Mouse (Mus musculus) testis, postnatal 14 days (tissue): ENCODE results near the gene Plau.

Source experiments
- DNase-seq: peaks from one replicate; pipeline ENCODE4 v3.0.0; 2021; ENCODE audit warnings: low spot score

Gene Plau

DNA sequence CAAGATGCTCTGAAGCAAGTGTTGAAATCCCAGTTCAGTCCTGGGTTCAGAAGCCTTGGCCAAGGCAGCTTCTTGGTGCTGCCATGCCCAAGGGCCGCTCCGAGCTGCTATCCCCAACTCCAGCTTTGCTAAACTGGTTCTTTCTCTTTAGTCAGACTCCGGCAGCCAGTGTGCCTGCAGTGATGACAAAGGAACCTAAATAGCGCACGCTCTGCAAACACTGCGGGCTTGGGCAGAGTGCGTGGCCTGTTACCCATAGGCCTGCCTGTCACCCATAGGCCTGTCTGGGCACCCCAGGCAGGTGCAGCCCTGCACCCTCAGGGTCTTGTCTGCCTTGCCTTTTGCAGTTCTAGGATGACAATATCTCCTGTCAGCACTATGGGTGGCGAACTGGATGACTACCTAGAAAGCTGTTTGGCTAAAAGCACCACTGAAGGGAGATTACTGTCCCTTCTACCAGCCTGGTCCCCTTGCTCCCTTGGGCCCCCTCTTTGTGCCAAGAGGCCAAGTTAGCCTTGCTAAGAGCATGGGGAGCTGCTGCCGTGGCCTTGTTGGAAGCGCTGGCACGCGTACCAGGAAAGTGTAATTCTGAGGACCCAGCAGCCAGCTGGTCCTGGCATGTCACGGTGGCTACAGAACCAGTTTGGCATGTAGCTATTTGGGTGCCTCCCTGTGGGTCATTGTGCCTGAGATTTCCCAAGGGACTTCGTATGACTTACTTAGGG lies 30.2 kb upstream of the Plau start:
- DNase-seq, result no peak

DNA sequence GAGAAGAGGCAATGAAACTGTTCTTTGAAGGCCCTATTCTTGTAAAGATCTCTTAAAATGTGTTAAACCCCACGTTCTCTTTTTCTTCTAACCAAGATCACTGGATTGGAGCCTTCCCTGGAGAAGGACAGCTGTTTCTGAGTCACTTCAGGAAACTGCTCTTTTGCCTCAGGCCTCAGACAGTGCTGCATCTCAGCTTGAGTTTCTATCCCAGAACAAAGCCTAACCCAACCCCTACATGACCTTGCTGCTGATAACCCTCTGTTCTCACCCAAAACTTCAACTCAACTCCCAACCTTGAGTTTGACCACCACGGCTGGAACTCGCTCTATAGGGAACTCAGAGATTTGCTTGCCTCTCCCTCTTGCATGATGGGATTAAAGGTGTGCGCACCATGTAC lies 27.1 kb upstream of the Plau start:
- DNase-seq, result no peak

DNA sequence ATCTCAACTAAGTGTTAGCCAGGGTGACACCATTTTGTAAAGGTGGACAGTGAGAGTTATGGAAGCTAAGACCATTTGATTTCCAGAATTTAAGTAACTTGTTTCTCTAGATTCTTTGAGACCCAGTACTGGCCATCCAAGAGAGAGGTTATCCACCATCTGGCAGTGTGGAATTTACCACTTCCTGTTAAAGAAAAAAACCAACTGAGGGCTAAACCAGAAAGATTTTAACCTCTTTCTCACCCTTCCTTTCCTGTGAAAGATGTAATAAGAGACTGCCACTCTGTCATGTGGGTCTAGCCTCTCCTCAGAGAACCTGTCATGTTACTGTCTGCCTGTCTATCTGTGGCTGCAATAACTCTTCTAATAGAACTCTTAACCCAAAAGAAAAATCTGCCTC lies 26.6 kb upstream of the Plau start:
- no peak for DNase-seq

GRCm38 (mm10) chr14:20811236-20811635 lies 25.2 kb upstream of the Plau start:
- DNase-seq, result no peak

DNA sequence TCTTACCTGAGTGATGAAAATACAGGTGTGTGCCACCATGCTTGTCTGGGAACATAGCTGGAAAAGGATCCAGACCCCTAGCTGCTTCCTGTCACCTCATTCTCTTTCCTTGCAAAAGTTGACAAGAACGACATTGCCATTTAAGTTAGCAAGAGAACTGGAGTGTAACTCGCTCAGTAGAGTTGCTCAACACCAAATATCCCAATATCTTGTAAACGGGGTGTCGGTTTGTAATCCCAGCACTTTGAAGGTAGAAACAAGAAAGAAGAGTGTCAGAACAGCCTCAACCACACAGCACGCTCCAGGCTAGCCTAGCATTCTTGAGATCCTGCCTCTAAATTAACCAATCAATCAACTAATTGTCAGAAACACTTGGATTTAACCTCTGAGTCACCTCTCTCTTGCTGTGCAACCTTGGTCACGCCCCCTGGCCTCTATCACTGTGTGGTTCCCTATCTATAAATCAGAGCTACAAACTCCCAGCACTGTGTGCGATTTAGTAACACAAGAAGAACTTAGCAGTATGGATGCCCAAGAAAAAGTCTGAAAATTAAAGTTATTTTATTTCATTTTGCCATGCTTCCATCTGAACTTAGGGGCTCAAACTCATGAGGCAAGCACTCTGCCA lies 24.6 kb upstream of the Plau start:
- DNase-seq, result no peak

- DNase-seq, result no peak
Observed at GRCm38 (mm10) chr14:20815448-20815847, 21.0 kb upstream of the Plau start.

DNA sequence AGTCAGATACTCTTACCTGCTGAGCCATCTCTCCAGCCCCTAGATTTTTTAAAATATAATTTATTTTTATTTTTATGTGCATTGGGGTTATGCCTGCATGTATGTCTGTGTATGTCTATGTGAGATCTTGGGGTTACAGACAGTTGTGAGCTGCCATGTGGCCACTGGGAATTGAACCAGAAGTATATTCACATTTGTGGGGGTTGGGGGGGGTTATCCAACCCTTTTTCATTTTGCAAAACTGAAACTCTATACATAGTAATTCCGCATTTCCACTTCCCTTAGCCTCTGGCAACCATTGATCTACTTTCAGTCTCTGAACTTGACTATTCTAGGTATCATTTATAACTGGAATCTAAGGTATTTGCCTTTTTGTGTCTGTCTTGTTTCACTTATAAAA lies 11.9 kb upstream of the Plau start:
- no peak for DNase-seq

- DNase-seq, result no peak
Observed at GRCm38 (mm10) chr14:20825516-20825915, 10.9 kb upstream of the Plau start.

- no peak for DNase-seq
Observed at GRCm38 (mm10) chr14:20827061-20827460, 9.4 kb upstream of the Plau start.

DNA sequence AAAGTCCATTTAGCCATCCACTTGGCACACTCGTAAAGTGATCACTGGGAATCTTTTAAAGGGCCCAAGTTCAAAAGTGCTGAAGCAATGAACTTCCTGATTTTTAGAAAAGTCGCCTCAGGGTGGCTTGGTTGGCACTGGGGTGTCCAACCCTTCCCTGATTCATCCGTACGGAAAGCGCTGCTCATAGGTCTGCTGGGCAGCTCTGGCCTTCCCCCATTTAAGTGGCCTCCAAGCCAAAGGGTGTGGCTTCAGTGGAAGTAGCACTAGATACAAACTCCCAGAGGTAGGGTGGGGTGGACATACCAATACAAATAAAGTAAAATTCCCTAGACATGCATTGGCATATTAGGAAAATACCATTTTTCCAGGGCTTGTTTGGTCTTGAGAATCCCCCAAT lies 9.0 kb upstream of the Plau start:
- no peak for DNase-seq

GRCm38 (mm10) chr14:20828524-20828923 lies 7.9 kb upstream of the Plau start:
- no peak for DNase-seq

DNA sequence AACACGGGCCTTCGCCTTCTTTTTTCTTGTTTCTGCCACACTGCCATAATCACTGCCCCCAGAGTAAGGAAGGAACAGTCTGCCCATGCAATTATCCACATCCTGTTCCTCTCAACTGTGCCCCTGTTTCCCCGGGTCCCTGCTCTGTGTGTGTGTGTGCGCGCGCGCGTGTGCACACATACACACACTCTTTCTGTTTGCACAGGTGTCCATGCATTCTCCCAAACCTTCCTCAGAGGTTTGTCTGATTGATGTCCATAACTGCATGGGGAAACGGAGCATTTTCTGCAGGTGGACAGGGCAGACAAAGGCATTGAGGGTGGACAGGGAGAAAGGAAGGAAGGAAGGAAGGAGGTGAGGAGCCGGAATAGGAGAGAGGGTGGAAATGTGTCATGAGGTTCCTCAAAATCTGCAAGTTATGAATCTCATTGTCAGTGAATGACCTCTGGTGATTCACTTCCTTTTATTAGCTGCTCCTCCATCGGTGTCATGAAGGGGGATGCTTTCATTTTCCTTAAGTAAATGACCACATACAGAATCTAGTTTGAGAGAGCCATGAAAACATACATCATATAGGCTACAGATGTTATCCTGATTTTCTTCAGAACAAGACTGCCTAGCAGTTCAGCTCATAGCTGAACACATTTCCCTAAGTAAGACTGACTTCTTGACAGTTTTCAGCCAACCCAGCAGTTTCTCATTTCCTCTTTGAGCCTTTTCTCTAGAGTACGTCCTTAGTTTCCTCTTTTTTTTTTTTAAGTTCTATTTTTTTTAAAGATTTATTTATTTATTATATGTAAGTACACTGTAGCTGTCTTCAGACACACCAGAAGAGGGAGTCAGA lies 6.7 kb upstream of the Plau start:
- no peak for DNase-seq

GRCm38 (mm10) chr14:20831141-20831910 lies 5.1 kb upstream of the Plau start:
- no peak for DNase-seq

DNA sequence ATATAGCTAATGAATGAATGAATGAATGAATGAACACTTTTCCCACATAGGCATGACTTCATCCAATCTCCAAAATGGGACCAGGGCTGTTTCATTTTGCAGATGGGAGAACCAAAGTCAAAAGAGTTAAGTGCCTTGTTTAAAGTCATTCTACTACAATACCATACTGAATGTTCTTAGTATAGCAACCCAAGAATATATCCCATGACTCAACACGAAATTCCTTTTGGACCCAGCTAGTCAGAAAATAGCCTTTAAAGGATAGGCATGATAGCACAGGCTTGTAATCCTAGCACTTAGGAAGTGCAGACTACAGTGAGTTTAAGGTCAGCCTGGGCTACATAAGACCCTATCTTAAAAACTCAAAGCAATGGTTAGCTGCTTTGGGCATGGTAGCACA lies 4.5 kb upstream of the Plau start:
- DNase-seq, result no peak

- no peak for DNase-seq
Observed at GRCm38 (mm10) chr14:20833525-20833924, 2.9 kb upstream of the Plau start.

DNA sequence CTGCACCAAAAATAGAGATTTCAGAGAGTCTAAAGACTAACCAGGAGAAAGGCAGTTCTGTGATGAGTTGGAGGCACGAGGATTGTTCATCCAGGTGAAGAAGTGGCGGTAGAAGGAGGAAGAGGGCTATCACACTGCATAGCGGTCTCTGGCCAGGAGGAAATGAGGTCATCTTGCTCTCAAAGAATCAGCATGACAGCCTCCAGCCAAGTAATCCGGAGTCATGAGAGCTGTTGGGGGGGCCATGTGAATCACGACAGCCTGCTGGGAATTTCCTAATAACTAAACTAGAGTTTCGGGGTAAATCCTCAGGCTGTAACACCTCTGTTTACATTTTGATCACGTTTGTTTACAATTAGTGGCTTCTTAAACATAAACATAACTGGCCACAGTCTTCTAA lies 2.3 kb upstream of the Plau start:
- DNase-seq, result no peak

GRCm38 (mm10) chr14:20836905-20837376 lies 481 bp downstream of the Plau start:
- DNase-seq, result no peak

- no peak for DNase-seq
Observed at GRCm38 (mm10) chr14:20837681-20838080, 1.2 kb downstream of the Plau start.

GRCm38 (mm10) chr14:20841526-20841925 lies 5.1 kb downstream of the Plau start:
- DNase-seq, result no peak

DNA sequence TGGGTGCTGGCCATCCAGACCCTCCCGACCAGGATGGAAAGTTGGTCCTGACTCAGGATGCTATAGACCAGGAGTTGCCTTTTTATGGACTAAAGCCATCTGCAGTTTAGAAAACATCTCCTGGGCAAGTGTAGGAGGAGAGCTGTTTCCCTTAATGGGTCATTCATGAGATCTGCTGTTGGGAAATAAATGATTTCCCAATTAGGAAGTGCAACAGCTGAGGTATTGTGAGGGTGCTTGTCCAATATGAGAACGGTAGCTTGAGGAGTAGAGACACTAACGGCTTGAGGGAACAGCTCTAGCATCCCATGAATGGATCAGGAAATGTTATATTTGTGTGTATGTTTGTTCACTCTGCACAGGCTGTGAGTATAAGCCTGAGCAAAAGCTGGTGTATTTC lies 6.2 kb downstream of the Plau start:
- DNase-seq, result no peak

DNA sequence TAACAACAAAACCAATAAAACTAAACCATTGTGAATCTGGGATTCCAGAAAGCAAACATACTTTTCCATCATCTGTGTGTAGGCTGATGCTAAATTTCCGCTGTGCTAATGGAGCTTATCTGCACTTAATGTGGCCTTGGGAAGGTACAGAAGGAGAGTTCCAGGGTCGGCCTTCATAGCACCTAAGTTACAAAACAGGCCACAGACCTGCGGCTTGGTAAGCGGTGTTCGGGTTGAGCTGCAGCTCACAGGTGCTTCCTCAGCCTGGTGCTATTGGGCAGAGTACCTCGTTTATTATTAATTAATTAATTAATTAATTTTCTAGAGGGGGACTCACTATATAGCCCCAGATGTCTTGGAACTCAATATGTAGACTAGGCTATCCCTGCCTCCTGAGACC lies 7.7 kb downstream of the Plau start:
- DNase-seq, result no peak
